Mouse (Mus musculus): ENCODE results near the gene Clip2.
"Not testable (repeated sequence)": the region's sequence is repeated elsewhere in the genome, so short reads cannot be mapped to it uniquely, and the experiment has no call there.

The Clip2 gene

GRCm38 (mm10) chr5:134456503-134456962 is 95.7 kb downstream of the Clip2 start, which contains the start of gene Gtf2ird1:
TSS of gene Gtf2ird1 (minus strand) at chr5:134456716.
- DNase-seq = peak; percentile 88

- DNase-seq = peak; percentile 63
Observed at GRCm38 (mm10) chr5:134455914-134456423, 96.3 kb downstream of the Clip2 start.

GRCm38 (mm10) chr5:134455186-134455895 is 96.9 kb downstream of the Clip2 start:
- DNase-seq = peak; percentile 28

GRCm38 (mm10) chr5:134454421-134454820 is 97.8 kb downstream of the Clip2 start:
- no peak for DNase-seq

- DNase-seq = no peak
Observed at GRCm38 (mm10) chr5:134453577-134453976, 98.7 kb downstream of the Clip2 start.

GRCm38 (mm10) chr5:134446755-134447154 is 105.5 kb downstream of the Clip2 start:
- DNase-seq = not testable (repeated sequence)

- no peak for DNase-seq
Observed at GRCm38 (mm10) chr5:134445895-134446294, 106.3 kb downstream of the Clip2 start.

- DNase-seq = no peak
Observed at GRCm38 (mm10) chr5:134445208-134445831, 106.9 kb downstream of the Clip2 start.

- DNase-seq = no peak
Observed at GRCm38 (mm10) chr5:134444473-134444872, 107.8 kb downstream of the Clip2 start.

GRCm38 (mm10) chr5:134442066-134442465 is 110.2 kb downstream of the Clip2 start:
- DNase-seq = no peak

GRCm38 (mm10) chr5:134441105-134441504 is 111.1 kb downstream of the Clip2 start:
- DNase-seq = no peak

- DNase-seq = no peak
Observed at GRCm38 (mm10) chr5:134440098-134440497, 112.1 kb downstream of the Clip2 start.

- DNase-seq = no peak
Observed at GRCm38 (mm10) chr5:134439481-134439880, 112.8 kb downstream of the Clip2 start.

Data from kidney, adult 11 months (tissue).